Mouse (Mus musculus) megakaryocyte, embryonic 14.5 days (primary cell): ENCODE results near the gene Saxo1.

Source experiments
- FLI1 ChIP-seq: IDR thresholded peaks from 2 replicates; pipeline ENCODE4 v1.6.1; 2012; ENCODE audit warnings: low read length, inconsistent platforms, mixed read lengths
- GATA1 ChIP-seq: IDR thresholded peaks from 3 replicates; pipeline ENCODE4 v1.6.1; 2012; ENCODE audit warnings: mixed read lengths, low read length, inconsistent platforms, borderline replicate concordance

GRCm38 (mm10) chr4:86436336-86436735 is 121.8 kb downstream of the Saxo1 start:
- TF ChIP-seq GATA1, result no peak
- TF ChIP-seq FLI1, result no peak
